Mouse (Mus musculus) layer of hippocampus, adult 8-10 months (tissue): ENCODE data around the gene Pnp. TPM values are rescaled to one million over a fixed set of nuclear protein-coding genes. Genes with fewer than 3 reads are reported as not detected.
"Not testable (repeated sequence)": the region's sequence is repeated elsewhere in the genome, so short reads cannot be mapped to it uniquely, and the experiment has no call there.

ENCODE experiments used
- DNase-seq, 2 experiments: peaks; one replicate each; pipeline ENCODE4 v3.0.0; 2022; ENCODE audit warnings: low spot score in 2 of 2
- total RNA-seq, 4 experiments: library from RNA; stranded (reverse); gene quantifications; 2 replicates each; pipeline ENCODE4 v1.2.4; 2022

Pnp gene
- 10 to 100 TPM; 14.9 to 21.4 (median 18.2) TPM for total RNA-seq

- DNase-seq, result peak; percentile 99 to 100
Measured at GRCm38 (mm10) chr14:50930754-50931492, at the start of gene Pnp, which contains the start of gene Pip4p1. TSS of gene Pnp (plus strand) at chr14:50931082. TSS of gene Pip4p1 (minus strand) at chr14:50930856.

- DNase-seq, result no peak
Measured at GRCm38 (mm10) chr14:50891621-50892020, 39.3 kb upstream of the Pnp start.

GRCm38 (mm10) chr14:50892091-50892490, 38.8 kb upstream of the Pnp start:
- DNase-seq, result no peak

- no peak for DNase-seq
Measured at GRCm38 (mm10) chr14:50892541-50893459, 38.1 kb upstream of the Pnp start.

DNA sequence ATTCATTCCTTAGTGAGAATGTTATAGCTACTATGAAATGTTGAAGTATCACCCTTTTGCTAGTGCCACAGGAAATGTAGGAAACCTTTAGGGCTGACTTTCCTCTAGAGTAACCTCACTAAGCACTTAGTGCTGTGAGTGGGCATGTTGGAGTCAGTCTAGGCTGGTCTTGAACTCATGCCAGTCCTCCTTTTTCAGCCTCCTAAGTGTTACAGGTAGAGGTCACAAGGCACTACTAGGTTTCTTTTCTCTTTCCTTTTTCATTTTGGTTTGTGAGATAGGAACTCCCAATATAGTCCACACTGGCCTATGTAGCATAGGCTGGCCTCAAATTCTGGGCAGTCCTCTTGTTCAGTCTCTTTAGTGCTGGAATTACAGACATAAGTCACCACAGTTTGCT, 35.5 kb upstream of the Pnp start:
- DNase-seq, result no peak

- DNase-seq, result peak in 1 of 2 experiments; percentile 50
Measured at GRCm38 (mm10) chr14:50895985-50896746, 34.7 kb upstream of the Pnp start.

DNA sequence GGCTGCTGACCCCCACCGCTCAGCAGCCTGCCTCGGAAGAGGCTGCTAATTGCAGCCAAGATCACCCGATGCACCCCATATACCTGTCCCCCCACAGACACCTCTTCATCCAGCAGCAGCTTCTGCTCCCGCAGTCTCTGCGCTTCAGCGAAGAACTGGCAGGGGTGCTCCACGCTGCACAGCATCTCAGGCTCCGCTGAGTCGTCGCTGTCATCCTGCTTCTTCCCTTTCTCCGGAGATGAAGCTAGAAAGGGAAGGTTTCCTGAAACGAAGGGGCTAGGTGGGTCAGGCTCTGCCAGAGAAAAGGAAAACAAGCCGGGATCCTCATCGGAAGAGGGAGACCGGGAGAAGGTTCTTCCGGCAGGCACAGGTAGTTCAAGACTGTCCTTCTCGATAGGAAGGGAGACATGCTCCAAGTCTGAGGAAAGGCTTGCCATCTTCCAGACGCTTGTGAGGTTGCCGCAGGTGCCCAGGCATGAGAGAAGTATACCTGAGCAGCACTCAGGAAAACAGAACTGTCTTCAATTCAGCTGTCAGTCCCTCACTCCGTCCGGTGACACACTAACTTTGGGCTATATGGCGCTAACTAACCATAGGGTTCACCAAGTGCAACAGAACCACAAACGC, 34.0 kb upstream of the Pnp start:
- DNase-seq, result peak in 1 of 2 experiments; percentile 28

DNA sequence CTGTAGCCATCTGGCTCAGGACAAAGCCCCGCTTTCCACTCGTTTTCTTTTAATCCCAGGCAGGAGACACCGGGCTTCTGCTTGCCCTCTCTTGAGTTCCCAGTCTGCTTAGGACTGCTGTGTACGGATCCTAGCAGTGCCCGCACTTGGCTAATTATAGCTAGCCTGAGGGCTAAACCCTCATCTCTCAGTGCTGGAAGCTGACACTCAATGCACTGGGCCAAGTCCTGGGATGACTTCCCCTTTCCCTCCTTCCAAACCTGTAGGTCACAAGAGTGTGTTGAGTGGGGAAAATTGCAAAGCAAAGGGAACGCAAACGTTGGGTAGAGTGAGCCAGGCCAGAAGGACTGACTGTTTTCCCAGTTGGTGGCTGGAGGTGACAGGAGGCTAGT, 33.5 kb upstream of the Pnp start, which contains the start of gene Klhl33:
TSS of gene Klhl33 (minus strand) at position 134 of the 392 bp plus-strand sequence.
- no peak for DNase-seq

DNA sequence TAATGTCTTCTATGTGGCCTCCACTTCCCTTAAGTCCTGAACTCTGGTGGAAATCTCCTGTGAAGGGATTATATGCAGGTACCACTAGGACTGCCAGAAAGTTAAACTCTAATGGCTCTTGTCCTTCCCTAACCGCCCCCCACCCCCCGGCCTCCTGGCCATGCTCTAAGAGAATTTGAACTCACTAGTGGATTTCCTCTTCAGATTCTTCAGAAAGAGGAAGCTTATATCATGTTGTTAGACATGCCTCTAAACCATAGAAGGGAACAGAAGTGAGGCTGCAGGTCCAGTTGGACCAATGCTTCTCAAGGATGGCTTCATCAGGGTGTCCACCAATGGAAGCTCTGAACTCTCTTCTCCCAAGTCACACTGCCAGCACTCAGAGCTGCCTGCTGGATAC, 32.9 kb upstream of the Pnp start:
- not testable (repeated sequence) for DNase-seq

- DNase-seq, result no peak
Measured at GRCm38 (mm10) chr14:50903973-50904827, 26.7 kb upstream of the Pnp start.

- DNase-seq, result no peak
Measured at GRCm38 (mm10) chr14:50904828-50905129, 26.1 kb upstream of the Pnp start.

- DNase-seq, result not testable (repeated sequence)
Measured at GRCm38 (mm10) chr14:50905327-50905726, 25.6 kb upstream of the Pnp start.

DNA sequence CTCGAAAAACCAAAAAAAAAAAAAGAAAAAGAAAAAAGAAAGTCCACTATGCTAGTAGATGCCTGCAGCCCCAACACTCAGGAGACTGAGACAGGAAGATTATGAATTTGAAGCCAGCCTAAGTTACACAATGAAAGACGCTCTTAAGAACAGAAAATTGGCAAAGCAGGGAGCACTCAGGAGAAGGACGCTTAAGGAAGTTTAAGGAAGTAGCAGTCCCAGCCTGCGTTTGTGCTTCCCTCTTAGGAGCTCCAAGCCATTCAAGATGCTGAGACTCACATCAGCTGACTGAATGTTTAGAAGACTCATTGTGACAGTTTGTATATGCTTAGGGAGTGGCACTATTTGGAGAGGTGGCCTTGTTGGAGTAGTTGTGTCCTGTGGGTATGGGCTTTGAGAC, 22.8 kb upstream of the Pnp start:
- no peak for DNase-seq

DNA sequence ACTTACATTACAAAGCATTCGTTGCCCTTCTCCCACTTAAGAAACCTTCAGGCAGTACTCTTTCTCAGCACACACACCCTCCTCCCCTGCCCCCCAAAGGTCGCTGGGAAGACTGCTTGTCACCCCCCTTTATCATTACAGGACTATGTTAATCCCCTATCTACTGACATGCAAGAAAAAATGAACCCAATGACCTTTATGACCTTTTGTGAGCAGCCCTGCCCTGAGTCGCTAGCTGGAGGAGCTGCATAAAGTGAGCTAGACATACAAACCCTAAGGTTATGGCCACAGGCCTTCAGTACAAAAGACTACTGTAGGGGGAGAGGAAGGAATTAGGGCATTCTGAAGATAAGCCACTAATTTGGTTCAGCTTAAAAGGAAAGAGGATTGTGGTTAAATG, 19.5 kb upstream of the Pnp start:
- no peak for DNase-seq

DNA sequence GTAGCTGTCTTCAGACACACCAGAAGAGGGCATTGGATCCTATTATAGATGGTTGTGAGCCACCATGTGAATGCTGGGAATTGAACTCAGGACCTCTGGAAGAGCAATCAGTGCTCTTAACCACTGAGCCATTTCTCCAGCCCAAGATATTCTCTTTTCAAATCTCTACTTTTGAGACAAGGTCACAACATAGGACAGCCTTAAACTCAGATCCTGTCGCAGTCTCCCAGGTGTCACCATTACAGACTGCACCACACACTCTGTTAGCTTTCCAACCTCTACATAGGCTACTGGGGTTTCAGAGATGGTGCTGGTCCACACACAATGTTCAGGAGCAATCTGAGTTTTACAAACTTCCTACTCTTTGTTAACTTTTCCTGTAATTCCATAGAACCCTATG, 7.4 kb upstream of the Pnp start:
- not testable (repeated sequence) for DNase-seq

DNA sequence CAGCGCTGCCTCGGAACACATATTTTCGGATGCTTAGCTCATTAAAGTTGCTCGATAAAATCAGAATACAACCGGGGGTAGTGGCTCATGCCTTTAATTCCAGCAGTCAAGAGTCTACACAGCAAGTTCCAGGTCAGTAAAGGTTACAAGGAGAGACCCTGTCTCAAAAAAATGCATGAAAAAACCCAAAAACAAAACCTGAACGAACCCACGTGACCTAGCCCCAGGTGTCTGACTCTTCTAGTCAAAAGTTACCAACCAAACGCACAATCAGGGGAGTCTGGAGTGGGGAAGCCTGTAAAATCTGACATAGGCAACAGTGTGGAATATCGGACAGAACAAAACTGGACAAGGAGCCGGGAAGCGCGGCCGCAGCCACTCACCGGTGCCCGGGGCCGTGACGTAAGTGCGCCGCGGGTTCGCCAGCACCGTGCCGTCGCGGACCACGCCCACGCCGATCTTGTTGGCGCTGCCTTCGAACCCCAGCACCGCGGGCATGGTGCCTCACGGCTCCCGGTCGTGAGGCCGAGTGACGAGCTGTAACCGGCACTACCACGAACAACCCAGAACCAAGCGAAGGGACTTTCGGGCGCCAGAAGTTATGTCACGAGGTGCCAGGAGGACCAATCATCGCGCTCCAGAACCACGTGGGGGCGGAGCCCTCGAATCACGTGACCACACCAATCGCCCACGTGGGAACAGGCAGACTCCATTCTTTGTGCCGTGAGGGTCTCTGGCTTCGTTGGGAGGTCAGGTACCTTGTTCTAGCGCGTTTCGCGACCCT, 6.4 kb upstream of the Pnp start, which contains the start of the genes Osgep and Apex1:
TSS of gene Osgep (minus strand) at position 613 of the 784 bp plus-strand sequence.
TSS of gene Apex1 (plus strand) at position 688 of the 784 bp plus-strand sequence.
- peak; percentile 97 to 98 for DNase-seq

DNA sequence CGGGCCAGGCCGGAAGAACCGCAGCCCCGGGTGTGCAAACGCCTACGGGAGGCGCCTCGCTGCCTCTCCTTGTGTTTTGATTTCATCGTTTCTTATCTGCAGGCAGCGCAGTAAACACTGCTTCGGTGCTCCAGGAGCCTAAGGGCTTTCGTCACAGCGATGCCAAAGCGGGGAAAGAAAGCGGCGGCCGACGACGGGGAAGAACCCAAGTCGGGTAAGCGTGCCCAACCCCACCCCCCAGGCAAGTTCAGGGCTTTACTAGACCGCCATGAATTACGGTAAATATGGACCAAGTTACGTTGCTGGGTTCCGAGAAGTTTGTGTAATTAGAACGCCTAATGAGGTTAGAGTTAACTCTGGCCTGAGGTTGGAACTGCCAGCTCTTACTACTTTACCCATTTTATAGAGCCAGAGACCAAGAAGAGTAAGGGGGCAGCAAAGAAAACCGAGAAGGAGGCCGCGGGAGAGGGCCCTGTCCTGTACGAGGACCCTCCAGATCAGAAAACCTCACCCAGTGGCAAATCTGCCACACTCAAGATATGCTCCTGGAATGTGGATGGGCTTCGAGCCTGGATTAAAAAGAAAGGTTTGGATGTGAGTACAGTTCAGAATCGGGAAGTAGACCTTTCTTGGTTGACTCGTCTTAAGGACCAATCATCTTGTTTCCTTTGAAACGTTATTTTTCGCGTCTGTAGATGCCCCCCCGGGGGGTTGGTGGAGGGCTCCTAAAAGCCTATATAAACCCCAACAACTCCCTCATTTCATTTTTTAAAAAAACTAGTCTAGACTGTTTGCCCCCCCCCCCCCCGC, 5.6 kb upstream of the Pnp start:
- no peak for DNase-seq

DNA sequence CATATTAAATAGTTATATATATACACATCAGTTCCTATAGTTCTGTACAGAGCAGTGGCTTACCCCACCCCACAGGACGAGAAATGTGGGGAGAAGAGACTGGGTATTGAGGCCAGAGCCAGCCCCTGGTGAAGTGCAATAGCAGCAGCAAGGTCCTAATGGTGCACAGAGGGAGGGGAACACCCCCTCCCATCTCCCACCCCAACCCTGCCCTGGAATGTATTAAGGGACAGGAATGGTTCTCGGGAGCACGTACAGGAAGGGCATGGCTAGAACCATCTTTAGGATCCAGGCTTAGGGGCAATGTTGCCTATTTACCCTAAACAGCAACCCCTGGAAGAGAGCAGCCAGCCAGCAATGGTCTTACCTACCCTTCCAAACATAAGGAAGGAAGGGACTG, 3.5 kb upstream of the Pnp start:
- DNase-seq, result no peak
